Mouse (Mus musculus): ENCODE data around the gene Prdm1. TPM values are rescaled to one million over a fixed set of nuclear protein-coding genes. Genes with fewer than 3 reads are reported as not detected.

Prdm1 gene
- total RNA-seq, 1 experiment, result 2.2 TPM

GRCm38 (mm10) chr10:44479286-44479685 lies 49.0 kb downstream of the Prdm1 start:
- no peaks in the 10 kb centered on the region for H3K9me3 ChIP-seq (ENCODE audit: control insufficient read depth, insufficient read depth, low read depth, low read length)
- DNase-seq (ENCODE audit: low read depth, low spot score), result no peak
- H3K27ac ChIP-seq (ENCODE audit: insufficient read depth, low read depth, low read length, poor library complexity, severe bottlenecking), result no peak overlapping the region
- peaks cover 4 to 12% of the 10 kb centered on the region in 2 experiments; a peak in 2 of 4 replicates for H3K4me1 ChIP-seq (ENCODE audit: control insufficient read depth in 2 of 2, insufficient read depth in 2 of 2, low read length in 2 of 2, poor library complexity in 1 of 2)
- no peak overlapping the region for H3K9ac ChIP-seq (ENCODE audit: insufficient read depth, low read depth, low read length, poor library complexity, severe bottlenecking)
- no peaks in the 10 kb centered on the region for H3K36me3 ChIP-seq (ENCODE audit: control insufficient read depth, insufficient read depth, low read length, poor library complexity, severe bottlenecking)
- in situ Hi-C loops (cut with MboI; ENCODE audit: low sequenced_read_pairs in 2 of 2, unreplicated experiment in 2 of 2), result no loop called here
- TF ChIP-seq HCFC1 (IDR thresholded peaks at IDR 0.05; ENCODE audit: borderline replicate concordance, insufficient read depth, low read length), result no peak
- no peak for TF ChIP-seq ZC3H11A (IDR thresholded peaks at IDR 0.05; ENCODE audit: borderline replicate concordance, low read depth, low read length)
- TF ChIP-seq CHD2 (IDR thresholded peaks at IDR 0.05; ENCODE audit: low read depth, low read length), result no peak
- no peak for TF ChIP-seq MAFK (IDR thresholded peaks at IDR 0.05; ENCODE audit: insufficient read depth, low read depth, low read length)
- no peak for TF ChIP-seq ZNF384 (IDR thresholded peaks at IDR 0.05; ENCODE audit: low read depth, low read length)
- H3K4me3 ChIP-seq (ENCODE audit: insufficient read depth in 1 of 2, low read depth in 1 of 2, low read length in 2 of 2, poor library complexity in 1 of 2, severe bottlenecking in 1 of 2), result no peak overlapping the region

DNA sequence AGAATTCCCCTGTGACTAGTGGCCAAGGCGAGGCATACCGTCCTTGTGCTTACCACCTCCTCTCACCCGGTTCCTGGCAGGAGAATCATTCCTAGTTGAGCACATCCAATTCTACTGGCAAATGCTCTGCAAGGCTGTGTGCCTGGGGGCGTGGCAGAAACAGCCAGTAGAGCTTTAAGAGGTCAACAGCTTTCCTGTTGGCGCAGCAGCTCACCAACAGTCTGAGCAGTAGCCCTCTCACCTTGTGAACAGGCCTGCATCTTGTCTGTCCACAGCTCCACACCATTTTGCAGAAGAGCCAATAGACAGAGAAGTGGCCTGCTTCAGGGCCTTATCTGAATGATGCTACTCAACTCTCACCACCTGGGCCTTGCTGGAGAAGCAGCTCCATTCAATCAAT lies 50.2 kb downstream of the Prdm1 start:
- Histone ChIP-seq H3K9me3 (ENCODE audit: control insufficient read depth, insufficient read depth, low read depth, low read length) (no peaks in the 10 kb centered on the region), H3K36me3 (ENCODE audit: control insufficient read depth, insufficient read depth, low read length, poor library complexity, severe bottlenecking) (no peaks in the 10 kb centered on the region), H3K9ac (ENCODE audit: insufficient read depth, low read depth, low read length, poor library complexity, severe bottlenecking) (no peak overlapping the region), H3K4me1 (ENCODE audit: control insufficient read depth in 2 of 2, insufficient read depth in 2 of 2, low read length in 2 of 2, poor library complexity in 1 of 2) (peaks cover 0 to 8% of the 10 kb centered on the region in 2 experiments; a peak in 1 of 4 replicates), H3K27ac (ENCODE audit: insufficient read depth, low read depth, low read length, poor library complexity, severe bottlenecking) (no peak overlapping the region; the same call in 1 of the 2 replicates), H3K4me3 (ENCODE audit: insufficient read depth in 1 of 2, low read depth in 1 of 2, low read length in 2 of 2, poor library complexity in 1 of 2, severe bottlenecking in 1 of 2) (no peak overlapping the region)
- TF ChIP-seq MAFK (IDR thresholded peaks at IDR 0.05; ENCODE audit: insufficient read depth, low read depth, low read length) (no peak), ZNF384 (IDR thresholded peaks at IDR 0.05; ENCODE audit: low read depth, low read length) (no peak), HCFC1 (IDR thresholded peaks at IDR 0.05; ENCODE audit: borderline replicate concordance, insufficient read depth, low read length) (no peak), ZC3H11A (IDR thresholded peaks at IDR 0.05; ENCODE audit: borderline replicate concordance, low read depth, low read length) (no peak), CHD2 (IDR thresholded peaks at IDR 0.05; ENCODE audit: low read depth, low read length) (no peak)
- in situ Hi-C loops (cut with MboI; ENCODE audit: low sequenced_read_pairs in 2 of 2, unreplicated experiment in 2 of 2), result no loop called here
- no peak for DNase-seq (ENCODE audit: low read depth, low spot score)

GRCm38 (mm10) chr10:44477240-44477639 lies 51.1 kb downstream of the Prdm1 start:
- H3K9me3 ChIP-seq (ENCODE audit: control insufficient read depth, insufficient read depth, low read depth, low read length), result no peaks in the 10 kb centered on the region
- no peak overlapping the region for H3K9ac ChIP-seq (ENCODE audit: insufficient read depth, low read depth, low read length, poor library complexity, severe bottlenecking)

GRCm38 (mm10) chr10:44476523-44476922 lies 51.8 kb downstream of the Prdm1 start:
- DNase-seq (ENCODE audit: low read depth, low spot score), result no peak
- TF ChIP-seq MAFK (IDR thresholded peaks at IDR 0.05; ENCODE audit: insufficient read depth, low read depth, low read length) (no peak), CHD2 (IDR thresholded peaks at IDR 0.05; ENCODE audit: low read depth, low read length) (no peak), HCFC1 (IDR thresholded peaks at IDR 0.05; ENCODE audit: borderline replicate concordance, insufficient read depth, low read length) (no peak), ZNF384 (IDR thresholded peaks at IDR 0.05; ENCODE audit: low read depth, low read length) (no peak), ZC3H11A (IDR thresholded peaks at IDR 0.05; ENCODE audit: borderline replicate concordance, low read depth, low read length) (no peak)
- Histone ChIP-seq H3K4me3 (ENCODE audit: insufficient read depth in 1 of 2, low read depth in 1 of 2, low read length in 2 of 2, poor library complexity in 1 of 2, severe bottlenecking in 1 of 2) (no peak overlapping the region), H3K9me3 (ENCODE audit: control insufficient read depth, insufficient read depth, low read depth, low read length) (no peaks in the 10 kb centered on the region), H3K36me3 (ENCODE audit: control insufficient read depth, insufficient read depth, low read length, poor library complexity, severe bottlenecking) (no peaks in the 10 kb centered on the region), H3K9ac (ENCODE audit: insufficient read depth, low read depth, low read length, poor library complexity, severe bottlenecking) (no peak overlapping the region), H3K4me1 (ENCODE audit: control insufficient read depth in 2 of 2, insufficient read depth in 2 of 2, low read length in 2 of 2, poor library complexity in 1 of 2) (peaks cover 0 to 8% of the 10 kb centered on the region in 2 experiments; a peak in 1 of 4 replicates), H3K27ac (ENCODE audit: insufficient read depth, low read depth, low read length, poor library complexity, severe bottlenecking) (no peak overlapping the region)
- in situ Hi-C loops (cut with MboI; ENCODE audit: low sequenced_read_pairs in 2 of 2, unreplicated experiment in 2 of 2), result no loop called here

More at GRCm38 (mm10) chr10:44477240-44477639, 51.1 kb downstream of the Prdm1 start:
- H3K36me3 ChIP-seq (ENCODE audit: control insufficient read depth, insufficient read depth, low read length, poor library complexity, severe bottlenecking), result no peaks in the 10 kb centered on the region
- TF ChIP-seq ZNF384 (IDR thresholded peaks at IDR 0.05; ENCODE audit: low read depth, low read length) (no peak), CHD2 (IDR thresholded peaks at IDR 0.05; ENCODE audit: low read depth, low read length) (no peak)
- DNase-seq (ENCODE audit: low read depth, low spot score), result no peak
- H3K27ac ChIP-seq (ENCODE audit: insufficient read depth, low read depth, low read length, poor library complexity, severe bottlenecking), result no peak overlapping the region
- H3K4me3 ChIP-seq (ENCODE audit: insufficient read depth in 1 of 2, low read depth in 1 of 2, low read length in 2 of 2, poor library complexity in 1 of 2, severe bottlenecking in 1 of 2), result no peak overlapping the region
- in situ Hi-C loops (cut with MboI; ENCODE audit: low sequenced_read_pairs in 2 of 2, unreplicated experiment in 2 of 2), result no loop called here
- H3K4me1 ChIP-seq (ENCODE audit: control insufficient read depth in 2 of 2, insufficient read depth in 2 of 2, low read length in 2 of 2, poor library complexity in 1 of 2), result peaks cover 0 to 8% of the 10 kb centered on the region in 2 experiments; a peak in 1 of 4 replicates

DNA sequence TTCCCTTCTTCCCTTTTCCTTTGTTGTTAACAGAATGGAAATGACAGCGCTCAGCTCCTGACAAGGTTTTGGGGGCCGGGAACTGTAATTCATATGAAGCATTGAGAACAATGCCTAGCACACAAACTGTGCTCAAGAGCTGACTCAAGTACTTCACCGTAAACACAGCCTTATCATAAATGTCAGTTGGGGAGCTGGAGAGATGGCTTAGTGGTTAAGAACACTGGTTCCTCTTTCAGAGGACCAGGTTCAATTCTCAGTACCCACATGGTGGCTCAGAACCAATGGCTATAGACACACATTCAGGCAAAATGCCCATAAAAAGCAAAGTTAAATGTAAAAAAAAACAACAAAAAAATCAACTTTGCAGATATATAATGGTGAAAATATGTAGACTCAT lies 52.9 kb downstream of the Prdm1 start:
- Histone ChIP-seq H3K4me3 (ENCODE audit: insufficient read depth in 1 of 2, low read depth in 1 of 2, low read length in 2 of 2, poor library complexity in 1 of 2, severe bottlenecking in 1 of 2) (no peak overlapping the region), H3K36me3 (ENCODE audit: control insufficient read depth, insufficient read depth, low read length, poor library complexity, severe bottlenecking) (no peaks in the 10 kb centered on the region), H3K9me3 (ENCODE audit: control insufficient read depth, insufficient read depth, low read depth, low read length) (no peaks in the 10 kb centered on the region), H3K4me1 (ENCODE audit: control insufficient read depth in 2 of 2, insufficient read depth in 2 of 2, low read length in 2 of 2, poor library complexity in 1 of 2) (peaks cover 0 to 8% of the 10 kb centered on the region in 2 experiments; a peak in 1 of 4 replicates), H3K9ac (ENCODE audit: insufficient read depth, low read depth, low read length, poor library complexity, severe bottlenecking) (no peak overlapping the region), H3K27ac (ENCODE audit: insufficient read depth, low read depth, low read length, poor library complexity, severe bottlenecking) (no peak overlapping the region)
- in situ Hi-C loops (cut with MboI; ENCODE audit: low sequenced_read_pairs in 2 of 2, unreplicated experiment in 2 of 2), result no loop called here
- no peak for DNase-seq (ENCODE audit: low read depth, low spot score)
- TF ChIP-seq HCFC1 (IDR thresholded peaks at IDR 0.05; ENCODE audit: borderline replicate concordance, insufficient read depth, low read length), result no peak
- TF ChIP-seq MAFK (IDR thresholded peaks at IDR 0.05; ENCODE audit: insufficient read depth, low read depth, low read length), result no peak
- no peak for TF ChIP-seq CHD2 (IDR thresholded peaks at IDR 0.05; ENCODE audit: low read depth, low read length)
- no peak for TF ChIP-seq ZC3H11A (IDR thresholded peaks at IDR 0.05; ENCODE audit: borderline replicate concordance, low read depth, low read length)
- TF ChIP-seq ZNF384 (IDR thresholded peaks at IDR 0.05; ENCODE audit: low read depth, low read length), result no peak
